Mouse (Mus musculus): Measurements from ENCODE around the gene Hdac7.

DNA sequence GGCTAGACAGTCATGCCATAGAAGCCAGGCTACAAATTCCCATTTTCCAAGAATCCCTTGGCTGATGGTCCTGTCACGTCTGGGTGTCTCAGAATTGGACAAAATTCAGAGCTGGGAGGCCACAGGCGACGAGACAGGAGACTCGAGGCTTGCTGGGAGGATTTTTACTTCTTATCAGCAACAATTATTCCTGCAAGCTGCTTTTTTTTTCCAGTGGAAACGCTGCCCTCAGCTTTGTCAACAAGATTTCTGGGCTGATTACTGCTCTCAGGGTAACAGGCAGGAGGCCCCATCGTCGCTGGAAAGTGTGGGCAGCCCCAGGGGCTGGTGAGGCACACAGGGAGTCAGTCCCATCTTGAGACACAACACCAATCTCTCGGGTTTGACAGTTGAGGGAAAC, 48.2 kb upstream of the Hdac7 start:
- TF ChIP-seq CTCF (IDR thresholded peaks at IDR 0.05; ENCODE audit: extremely low read depth, insufficient read length, insufficient replicate concordance, low read depth, low read length) (no peak), POLR2A (IDR thresholded peaks at IDR 0.05; ENCODE audit: low read depth, low read length) (no peak)

Data from small intestine, adult 2 months (tissue).